8 mouse cellular contexts compared by ENCODE assay signal in the genomic region with DNA sequence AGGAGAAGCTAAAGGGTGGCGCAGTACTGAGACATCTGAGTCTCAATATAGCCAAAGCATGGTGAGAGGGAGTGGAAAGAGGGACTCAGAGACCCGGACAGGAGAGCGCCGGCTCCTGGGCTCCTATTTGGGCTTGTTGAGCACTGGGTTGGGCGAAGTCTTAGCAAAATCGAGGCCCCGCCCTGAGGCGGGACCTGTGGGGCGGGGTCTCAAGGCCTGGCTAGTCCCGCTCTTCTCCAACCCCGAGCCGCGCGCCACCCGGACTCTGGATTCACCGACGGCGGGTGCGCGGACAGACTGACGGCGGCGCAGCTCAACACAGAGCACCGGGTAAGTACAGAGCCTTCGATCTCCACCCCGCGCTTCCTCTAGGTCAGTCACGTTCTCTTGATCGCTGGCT. TPM values are rescaled to one million over a fixed set of nuclear protein-coding genes. Genes with fewer than 3 reads are reported as not detected.
DNase-seq lines count a peak whose midpoint lies in the region; ATAC-seq lines count a peak whose summit lies in the region.

No protein-coding gene starts in this region.

- ATAC-seq in common myeloid progenitor, adult 5-6 weeks (replicated peaks; ENCODE audit: low read depth, poor library complexity, severe bottlenecking) = peak; percentile 74
- peak; percentile 78 for ATAC-seq in liver, embryonic 16.5 days (ENCODE audit: low read depth)
- peak; percentile 30; the same call in 1 of the 2 replicates for ATAC-seq in neural tube, embryonic 15.5 days (ENCODE audit: low FRiP score)

- intact Hi-C loops in left cerebral cortex, postnatal 14 days (cut with DNase I) = no loop called here
- intact Hi-C loops in gastrocnemius, postnatal 36 days (cut with DNase I) = no loop called here

- no peaks in the 10 kb centered on the region for H3K36me3 ChIP-seq in liver, embryonic 16.5 days (ENCODE audit: control insufficient read depth, insufficient read depth)
- no peaks in the 10 kb centered on the region for H3K36me3 ChIP-seq in neural tube, embryonic 15.5 days

- no peak overlapping the region for H3K27ac ChIP-seq in liver, embryonic 16.5 days (ENCODE audit: low read length)
- H3K27ac ChIP-seq in neural tube, embryonic 15.5 days (replicated peaks) = no peak overlapping the region

- H3K4me3 ChIP-seq in liver, embryonic 16.5 days (ENCODE audit: low read depth, low read length) = no peak overlapping the region
- peak overlapping the region; percentile 37 for H3K4me3 ChIP-seq in neural tube, embryonic 15.5 days (replicated peaks)

- no peak overlapping the region for H3K9ac ChIP-seq in liver, embryonic 16.5 days (ENCODE audit: low read depth, low read length)
- H3K9ac ChIP-seq in neural tube, embryonic 15.5 days (replicated peaks) = peak overlapping the region; percentile 38; the same call in 1 of the 2 replicates

- H3K9me3 ChIP-seq in liver, embryonic 16.5 days (replicated peaks; ENCODE audit: control insufficient read depth, low read length) = no peaks in the 10 kb centered on the region
- no peaks in the 10 kb centered on the region for H3K9me3 ChIP-seq in neural tube, embryonic 15.5 days (replicated peaks)

- no peaks in the 10 kb centered on the region for H3K4me1 ChIP-seq in liver, embryonic 16.5 days (ENCODE audit: control insufficient read depth, low read depth, low read length)
- peaks cover 32% of the 10 kb centered on the region for H3K4me1 ChIP-seq in neural tube, embryonic 15.5 days

- peaks cover 13% of the 10 kb centered on the region; the same call in 1 of the 2 replicates for H3K27me3 ChIP-seq in liver, embryonic 16.5 days (ENCODE audit: control insufficient read depth, insufficient read depth, low read depth, low read length)
- peaks cover 10% of the 10 kb centered on the region for H3K27me3 ChIP-seq in neural tube, embryonic 15.5 days (replicated peaks)

- WGBS in liver, embryonic 16.5 days (ENCODE audit: insufficient replicate concordance) = 2% methylated on average over 28 of the region's 29 CpGs
- WGBS in neural tube, embryonic 15.5 days = 2% methylated on average over 29 of the region's 29 CpGs

- DNase-seq in left cerebral cortex, adult 18-20 months (ENCODE audit: low spot score in 2 of 2) = peak; percentile 40 to 52
- no peak for DNase-seq in left cerebral cortex, postnatal 14 days (ENCODE audit: low spot score in 2 of 2)
- DNase-seq in gastrocnemius, postnatal 36 days = peak; percentile 77 to 85
- peak; percentile 12 for DNase-seq in induced T-regulatory cell, adult 2 months (ENCODE audit: low read depth)
- no peak for DNase-seq in spleen, postnatal 36 days (ENCODE audit: low spot score in 2 of 2)

- peak overlapping the region; percentile 25; the same call in 1 of the 2 replicates for H3K4me2 ChIP-seq in liver, embryonic 16.5 days (ENCODE audit: low read depth, low read length)
- H3K4me2 ChIP-seq in neural tube, embryonic 15.5 days = peak overlapping the region; percentile 60

RNA-seq across cellular contexts. Expression of a gene that starts 0.3 kb away (rescaled TPM):
- 1 to 10 TPM; 6.5 to 7.3 TPM for total RNA-seq in left cerebral cortex, adult 18-20 months (2021)
- total RNA-seq in left cerebral cortex, postnatal 14 days (2021) = 1 to 10 TPM; 9.6 to 9.9 TPM
- not detected in 2 replicates for total RNA-seq in common myeloid progenitor, adult 5-6 weeks (2017)
- total RNA-seq in gastrocnemius, postnatal 36 days (2021) = 10 to 100 TPM; 42.5 to 50.6 TPM
- polyA plus RNA-seq in liver, embryonic 16.5 days (2015; fragmentation: Nextera tagmentation; extraction: Ambion mirVana) = 5.7 and 8.0 TPM in 2 replicates
- polyA plus RNA-seq in neural tube, embryonic 15.5 days (2015; fragmentation: Nextera tagmentation; extraction: Ambion mirVana) = 33.7 and 47.7 TPM in 2 replicates

RNA-seq across cellular contexts. Expression of a gene that starts 56.1 kb away (rescaled TPM):
- total RNA-seq in left cerebral cortex, adult 18-20 months (2021) = 100 to 1,000 TPM; 170 to 186 TPM
- 100 to 1,000 TPM; 130 to 142 TPM for total RNA-seq in left cerebral cortex, postnatal 14 days (2021)
- total RNA-seq in common myeloid progenitor, adult 5-6 weeks (2017) = 1.7 and 3.7 TPM in 2 replicates
- total RNA-seq in gastrocnemius, postnatal 36 days (2021) = 1 to 10 TPM; 3.7 to 4.0 TPM
- 4.5 and 4.8 TPM in 2 replicates for polyA plus RNA-seq in liver, embryonic 16.5 days (2015; fragmentation: Nextera tagmentation; extraction: Ambion mirVana)
- 41.7 and 51.5 TPM in 2 replicates for polyA plus RNA-seq in neural tube, embryonic 15.5 days (2015; fragmentation: Nextera tagmentation; extraction: Ambion mirVana)

Comparison
In these comparisons a context has a peak if more than half of its experiments do, and no peak if none do; other contexts are left out.
1. DNase-seq: peak in left cerebral cortex, adult 18-20 months (2 of 2), gastrocnemius, postnatal 36 days (2 of 2) and induced T-regulatory cell, adult 2 months (single experiment); none in left cerebral cortex, postnatal 14 days (0 of 2) and spleen, postnatal 36 days (0 of 2).
2. RNA of a gene that starts 0.3 kb away (total RNA-seq): 42.5 to 50.6 TPM in gastrocnemius, postnatal 36 days; 9.6 to 9.9 TPM in left cerebral cortex, postnatal 14 days, 6.5 to 7.3 TPM in left cerebral cortex, adult 18-20 months and not detected in common myeloid progenitor, adult 5-6 weeks; every median in the first group is over 4 times any median in the second.
3. RNA of a gene that starts 56.1 kb away (total RNA-seq): 170 to 186 TPM in left cerebral cortex, adult 18-20 months and 130 to 142 TPM in left cerebral cortex, postnatal 14 days; 3.7 to 4.0 TPM in gastrocnemius, postnatal 36 days and 1.7 to 3.7 TPM in common myeloid progenitor, adult 5-6 weeks; every median in the first group is over 10 times any median in the second.
4. Peak in every context shown above with its lines, with median percentiles within 50 percentile points of each other: ATAC-seq.